Mouse (Mus musculus) left cerebral cortex, adult 18-20 months (tissue): Measurements from ENCODE around the gene Brox. TPM values are rescaled to one million over a fixed set of nuclear protein-coding genes. Genes with fewer than 3 reads are reported as not detected.
"Not testable (repeated sequence)": the region's sequence is repeated elsewhere in the genome, so short reads cannot be mapped to it uniquely, and the experiment has no call there.

Experiments used
- DNase-seq, 2 experiments: peaks; one replicate each; pipeline ENCODE4 v3.0.0; 2021 to 2022; ENCODE audit warnings: low spot score in 2 of 2, mixed read lengths in 1 of 2
- long read RNA-seq, 2 experiments: library from polyadenylated mRNA; stranded (forward); transcript quantifications; one replicate each; pipeline ENCODE4 v2.0.0; 2021
- total RNA-seq, 2 experiments: library from RNA; stranded (reverse); gene quantifications; 2 replicates each; pipeline ENCODE4 v1.2.3; 2021

Brox gene
- total RNA-seq = 10 to 100 TPM; 52.5 to 53.6 TPM
- long read RNA-seq, experiment 1, transcript Brox-201 (14 exons, 3,430 nt) = major isoform, 46 of 59 reads
- long read RNA-seq, experiment 1, partial matches to known transcripts = 1 of 59 reads
- long read RNA-seq, experiment 1, other reads (novel, unspliced or antisense) = 10 of 59 reads
- long read RNA-seq, experiment 2, transcript Brox-201 (14 exons, 3,430 nt) = major isoform, 33 of 45 reads
- long read RNA-seq, experiment 2, partial matches to known transcripts = 2 of 45 reads
- long read RNA-seq, experiment 2, other reads (novel, unspliced or antisense) = 8 of 45 reads

DNA sequence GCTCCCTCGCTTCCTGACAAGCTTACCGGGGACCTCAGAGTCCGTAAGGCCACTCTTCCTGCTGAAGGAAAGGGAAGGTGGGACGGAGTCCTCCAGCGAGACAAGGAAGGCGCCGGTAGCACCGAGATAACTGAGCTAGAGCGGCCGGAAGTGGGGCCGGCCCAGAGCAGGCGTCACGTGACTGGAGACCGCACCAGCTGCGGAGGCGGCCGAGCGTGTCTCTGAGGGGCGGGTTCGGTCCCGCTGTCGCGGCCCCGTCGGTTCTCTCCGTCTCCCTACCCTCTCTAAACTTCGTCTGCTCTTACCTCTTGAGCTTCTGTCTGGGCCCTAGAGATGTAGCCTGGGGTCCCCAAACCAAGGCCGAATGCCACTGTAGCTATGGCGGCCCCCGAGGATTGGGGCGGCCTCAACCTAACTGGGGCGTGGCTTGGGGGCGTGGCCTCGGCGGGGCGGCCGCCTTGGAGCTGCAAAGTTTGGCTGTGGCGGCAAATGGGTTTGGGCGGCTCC, at the start of gene Brox:
Gene Brox, minus strand, starts transcription at position 393 of the 507 bp plus-strand sequence.
- DNase-seq = peak; percentile 94

DNA sequence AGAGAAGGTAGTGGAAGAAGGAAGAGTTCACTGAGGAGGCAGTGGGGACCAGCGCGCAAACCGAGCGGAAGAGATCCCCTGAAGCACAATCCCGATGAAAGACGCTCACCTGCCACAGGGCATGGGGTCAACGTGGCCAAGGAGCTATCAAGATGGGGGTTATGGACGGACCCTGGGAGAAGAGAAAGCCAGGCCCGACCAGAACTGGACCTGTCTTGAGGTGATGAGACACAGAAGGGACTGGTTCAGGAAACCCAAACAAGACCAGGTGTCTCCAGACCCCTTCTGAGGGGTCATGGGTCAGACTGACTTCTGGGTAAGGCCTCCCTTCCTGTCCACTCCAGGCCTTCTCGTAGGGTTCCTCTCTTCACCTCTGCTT, 48.7 kb upstream of the Brox start:
- DNase-seq = no peak

DNA sequence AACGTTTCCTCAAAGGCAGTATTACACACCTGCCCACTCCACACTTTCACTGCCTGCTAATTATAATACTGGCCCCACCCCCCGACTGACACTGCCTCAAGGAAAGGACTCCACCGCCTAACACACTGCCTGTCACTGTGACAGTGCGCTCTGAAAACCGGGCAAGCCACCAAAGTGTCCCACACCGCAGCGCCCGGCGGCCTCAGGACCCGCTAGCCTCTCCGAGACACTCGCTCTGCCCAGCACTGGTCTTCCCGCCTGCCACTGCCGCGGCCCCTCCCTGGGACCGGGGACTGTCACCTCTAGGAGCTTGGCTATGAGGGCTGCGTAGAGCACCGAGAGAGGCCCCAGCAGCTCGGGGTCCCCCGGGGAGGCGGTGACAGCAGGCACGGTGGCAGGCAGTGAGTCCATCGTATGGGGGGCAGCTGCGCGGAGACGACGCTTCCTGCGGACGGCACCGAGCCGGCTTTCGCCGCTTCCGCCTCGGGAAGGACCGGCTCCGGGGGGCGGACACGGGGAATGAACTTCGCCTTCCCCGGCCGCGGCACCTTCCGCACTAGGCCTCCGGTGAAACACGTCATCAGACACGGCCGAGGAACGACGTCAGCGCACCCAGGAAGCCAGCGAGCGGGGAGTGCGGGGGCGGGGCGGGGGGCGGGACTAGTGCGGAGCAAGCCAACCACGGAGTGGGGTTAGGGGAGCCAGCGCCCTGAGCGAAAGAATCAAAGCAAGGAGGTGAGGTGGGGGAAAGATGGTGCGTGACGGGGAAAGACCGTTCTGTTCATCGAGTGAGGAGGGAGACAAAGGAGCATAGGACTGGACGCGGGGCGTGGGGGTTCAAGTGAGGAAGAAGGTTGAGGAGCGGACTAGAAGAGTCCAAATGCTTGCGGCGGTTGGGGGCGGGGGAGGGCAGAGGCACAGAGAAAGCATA, 48.1 kb upstream of the Brox start:
- peak; percentile 90 to 93 for DNase-seq

DNA sequence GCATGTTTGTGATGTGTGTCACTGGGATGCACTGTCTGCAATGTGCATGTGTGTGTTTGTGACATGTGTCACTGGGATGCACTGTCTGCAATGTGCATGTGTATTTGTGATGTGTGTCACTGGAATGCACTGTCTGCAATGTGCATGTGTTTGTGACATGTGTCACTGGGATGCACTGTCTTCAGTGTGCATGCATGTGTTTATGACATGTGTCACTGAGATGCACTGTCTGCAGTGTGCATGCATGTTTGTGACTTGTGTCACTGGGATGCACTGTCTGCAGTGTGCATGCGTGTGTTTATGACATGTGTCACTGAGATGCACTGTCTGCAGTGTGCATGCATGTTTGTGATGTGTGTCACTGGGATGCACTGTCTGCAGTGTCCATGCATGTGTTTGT, 45.8 kb upstream of the Brox start:
- not testable (repeated sequence) for DNase-seq

DNA sequence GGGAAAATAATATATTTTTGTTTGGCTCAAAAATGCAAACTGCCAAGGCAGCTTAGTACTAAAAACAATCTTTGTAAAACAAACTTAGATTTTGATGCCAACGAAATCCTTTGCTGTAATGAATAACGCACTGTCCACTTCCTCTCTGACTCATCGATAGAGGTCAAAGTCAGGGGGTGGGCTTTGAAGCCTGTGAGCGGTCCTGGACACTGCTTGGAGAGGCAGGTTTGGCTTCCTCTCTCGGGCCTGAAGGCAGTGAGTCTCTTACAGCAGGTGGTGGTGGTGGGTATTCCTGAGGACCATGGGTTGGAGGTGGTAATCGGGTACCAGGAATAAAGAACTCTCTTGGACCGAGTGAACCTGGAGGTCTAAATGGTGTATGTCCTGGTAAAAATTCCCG, 30.1 kb upstream of the Brox start:
- no peak for DNase-seq

DNA sequence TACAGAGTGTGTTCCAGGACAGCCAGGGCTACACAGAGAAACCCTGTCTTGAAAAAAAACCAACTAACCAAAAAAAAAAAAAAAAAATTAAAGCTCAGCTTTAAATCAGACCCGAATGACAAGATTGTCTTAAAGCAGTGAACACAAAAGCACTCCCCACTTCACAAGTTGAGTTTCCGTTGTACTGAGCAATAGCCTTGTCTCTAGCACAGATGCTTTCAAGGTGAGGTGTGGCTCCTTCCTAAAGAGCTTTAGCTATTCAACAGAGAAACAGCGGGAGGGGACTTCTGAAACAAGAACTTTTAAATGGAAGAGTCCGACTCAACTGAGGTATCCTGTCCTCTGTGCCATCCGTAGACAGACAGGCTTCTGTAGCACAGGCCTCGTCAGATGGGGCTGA, 27.4 kb upstream of the Brox start:
- DNase-seq = no peak

DNA sequence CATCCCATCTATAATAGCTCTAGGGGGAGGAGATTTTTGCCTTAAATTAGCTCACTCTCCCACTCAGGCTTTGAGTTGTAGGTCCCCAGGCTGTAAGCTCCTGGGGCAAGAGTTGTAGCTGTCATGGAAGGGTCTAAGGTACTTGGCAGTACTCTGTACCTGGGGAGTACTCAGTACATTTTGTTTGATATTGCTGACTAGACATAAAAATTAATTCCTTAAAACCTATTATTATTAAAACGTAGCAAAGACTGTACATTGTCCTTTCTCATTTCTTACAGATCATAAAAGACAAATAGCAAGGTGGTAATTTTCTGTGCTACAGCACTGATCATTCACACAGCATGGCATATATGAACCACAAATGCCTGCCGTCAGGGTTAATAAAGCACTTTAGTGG, 26.9 kb upstream of the Brox start:
- DNase-seq = no peak

DNA sequence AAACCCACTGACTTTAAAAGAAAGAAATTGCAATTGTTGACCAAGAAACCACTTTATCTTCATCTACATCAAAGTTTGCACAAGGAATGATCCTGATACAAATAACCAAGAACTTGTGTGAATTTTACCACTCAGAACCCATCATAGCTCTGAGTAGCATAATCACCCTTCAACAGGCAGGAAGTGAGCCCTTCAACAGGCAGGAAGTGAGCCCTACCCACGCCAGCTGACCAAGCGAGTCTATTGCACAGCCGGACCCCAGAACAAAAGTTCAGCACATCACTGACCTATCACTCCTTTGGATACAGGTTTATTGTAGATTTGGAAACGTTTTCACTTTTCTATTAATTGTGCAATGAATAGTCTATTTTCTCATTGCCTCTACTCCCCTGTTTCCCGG, 25.4 kb upstream of the Brox start:
- DNase-seq = not testable (repeated sequence)

DNA sequence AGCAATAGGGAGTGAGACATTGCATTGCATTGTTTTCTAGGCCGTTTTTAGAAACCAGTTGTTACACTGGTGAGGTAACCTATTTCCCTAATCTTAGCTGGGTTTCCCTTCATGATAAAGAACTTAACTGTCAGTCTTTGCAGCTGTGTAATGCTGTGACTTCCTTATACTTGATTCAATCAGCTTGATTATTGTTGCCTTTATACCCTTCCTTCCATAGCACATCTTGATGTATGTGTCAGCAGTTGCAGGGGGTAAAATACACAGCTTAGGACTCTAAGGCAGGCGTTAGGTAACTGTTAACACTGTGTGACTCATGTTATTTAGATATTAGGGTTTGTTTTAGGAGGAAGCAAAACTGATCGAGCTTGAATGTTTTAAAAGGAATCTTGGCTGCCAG, 23.6 kb upstream of the Brox start:
- DNase-seq = no peak

DNA sequence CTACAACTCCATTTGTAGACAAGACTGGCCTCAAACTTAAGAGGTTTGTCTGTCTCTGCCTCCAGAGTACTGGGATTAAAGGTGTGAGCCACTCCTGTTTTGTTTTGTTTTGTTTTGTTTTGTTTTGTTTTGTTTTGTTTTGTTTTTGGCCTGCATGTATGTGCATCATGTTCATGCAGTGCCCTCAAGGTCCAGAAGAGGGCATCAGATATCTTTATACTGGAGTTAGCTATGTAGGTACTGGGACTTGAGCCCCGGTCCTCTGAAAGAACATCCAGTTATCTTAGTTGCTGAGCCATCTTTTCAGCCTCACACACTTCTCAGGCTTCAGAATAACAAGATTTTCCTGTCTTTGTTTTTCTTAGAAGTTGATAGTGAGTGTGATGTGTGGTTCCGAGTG, 18.7 kb upstream of the Brox start:
- DNase-seq = no peak

DNA sequence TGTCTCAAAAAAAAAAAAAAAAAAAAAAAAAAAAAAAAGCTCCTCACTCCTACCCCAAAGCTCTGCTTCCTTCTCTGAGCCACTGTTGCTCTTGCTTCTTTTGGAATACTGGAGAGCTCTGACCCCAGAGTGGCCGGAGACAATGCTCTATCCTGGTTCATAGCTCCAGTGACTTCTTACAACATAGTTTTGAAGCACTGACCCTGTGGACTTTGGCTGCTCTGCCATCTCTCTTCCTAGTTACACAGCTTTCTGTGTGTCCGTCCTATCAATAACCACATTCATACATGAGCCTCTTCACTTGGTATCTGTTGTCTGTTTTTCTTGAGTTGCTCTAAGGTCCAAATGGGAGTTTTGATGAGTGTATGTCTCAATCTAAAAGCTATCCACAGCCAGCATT, 15.0 kb upstream of the Brox start:
- DNase-seq = no peak

DNA sequence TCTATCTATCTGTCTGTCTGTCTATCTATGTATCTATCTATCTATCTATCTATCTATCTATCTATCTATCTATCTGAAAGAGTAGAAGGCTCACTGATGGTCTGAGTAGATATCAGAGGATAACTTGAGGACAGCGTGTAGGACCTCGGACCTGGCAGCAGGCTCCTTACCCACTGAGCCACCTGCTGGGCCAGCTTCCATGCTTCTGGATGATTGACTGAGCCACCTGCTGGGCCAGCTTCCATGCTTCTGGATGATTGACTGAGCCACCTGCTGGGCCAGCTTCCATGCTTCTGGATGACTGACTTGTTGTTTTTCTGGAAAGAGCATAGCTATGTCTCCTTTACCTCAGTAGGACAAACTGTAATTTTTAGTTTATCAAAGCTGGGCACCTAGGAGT, 12.5 kb upstream of the Brox start:
- DNase-seq = not testable (repeated sequence)

DNA sequence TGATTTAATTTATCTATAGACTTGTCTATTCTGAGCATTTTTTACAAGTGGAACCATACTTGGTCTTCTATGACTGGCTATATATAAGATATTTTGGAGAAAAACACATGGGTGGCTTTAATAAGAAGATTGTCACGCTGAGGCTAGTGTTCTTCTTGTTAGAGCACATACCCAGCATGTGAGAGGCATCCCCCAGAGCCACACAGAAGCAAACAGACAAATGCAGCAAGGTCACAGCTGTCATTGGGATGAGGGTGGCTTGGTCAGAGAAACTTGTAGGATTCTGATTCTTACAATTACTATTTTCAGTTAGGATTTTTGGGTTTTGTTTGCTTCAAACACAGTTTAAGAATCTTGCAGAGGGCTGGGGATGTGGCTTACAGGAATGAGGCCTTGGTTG, 11.4 kb upstream of the Brox start:
- no peak for DNase-seq

DNA sequence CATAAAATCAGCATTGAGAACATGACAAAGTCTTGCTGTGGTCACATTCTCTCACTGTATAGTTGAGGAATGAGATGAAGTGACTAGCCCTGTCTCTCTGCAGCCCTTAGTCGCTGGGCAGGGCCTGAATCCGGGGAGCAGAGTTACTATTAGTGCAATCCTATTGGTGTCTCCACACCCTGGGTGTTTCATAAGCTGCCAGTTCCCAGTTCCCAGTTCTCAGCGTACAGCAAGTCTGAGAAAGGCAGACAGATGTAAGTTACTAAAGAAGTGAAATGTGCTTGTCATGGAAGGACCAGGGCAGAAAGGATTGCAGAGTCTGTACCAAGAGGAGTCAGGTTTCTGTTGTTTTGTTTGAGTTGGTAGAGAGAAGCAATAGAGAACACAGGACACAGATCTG, 10.5 kb upstream of the Brox start:
- no peak for DNase-seq

DNA sequence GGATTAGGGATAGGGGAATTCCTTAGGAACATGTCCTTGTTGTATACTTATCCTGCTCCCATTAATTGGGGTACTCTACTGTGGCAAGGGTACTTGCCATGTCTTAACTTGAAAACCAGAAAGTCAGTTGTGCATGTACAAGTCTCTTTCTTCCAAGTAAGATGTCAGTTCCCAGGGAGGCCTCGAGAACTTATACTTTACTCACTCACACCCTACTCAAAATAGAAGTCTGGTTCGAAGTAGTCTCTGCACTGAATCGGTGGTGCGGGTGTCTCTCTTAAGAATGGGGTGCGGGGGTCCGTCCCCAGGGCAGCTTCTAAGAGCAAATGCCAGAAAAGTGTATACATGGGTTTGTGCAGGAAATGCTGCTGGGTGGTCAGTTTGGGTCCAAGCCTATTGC, 2.1 kb upstream of the Brox start:
- DNase-seq = peak; percentile 98 to 99

DNA sequence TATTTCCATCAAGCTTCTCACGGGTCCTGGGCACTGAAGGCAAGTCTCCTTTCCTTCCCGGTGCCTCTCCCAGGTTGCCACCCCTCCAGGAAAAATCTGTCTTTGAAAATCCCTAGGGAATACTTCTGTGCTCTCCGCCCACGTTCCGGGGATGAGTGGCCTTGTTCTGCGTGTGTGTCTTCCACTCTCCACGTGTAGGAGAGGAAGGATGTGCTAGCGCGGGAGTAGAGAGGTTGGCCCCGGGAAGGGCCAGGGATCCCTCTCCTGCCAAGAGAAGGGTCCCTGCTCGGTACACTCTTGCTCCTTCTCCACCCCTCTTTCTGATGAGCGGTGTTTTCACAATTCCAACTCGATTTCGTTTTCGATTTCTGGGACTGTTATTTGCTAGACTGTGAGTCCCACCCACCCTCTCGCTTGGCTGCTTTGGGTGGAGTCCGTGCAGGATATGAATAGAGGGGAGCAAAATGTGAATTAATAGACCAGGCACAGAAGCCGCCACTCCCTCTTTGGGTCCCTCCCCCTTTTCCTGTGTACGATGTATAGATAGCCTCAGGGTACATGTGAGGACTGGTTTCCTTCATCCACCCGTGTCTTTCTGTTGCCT, 919 bp upstream of the Brox start:
- peak; percentile 47 to 58 for DNase-seq

DNA sequence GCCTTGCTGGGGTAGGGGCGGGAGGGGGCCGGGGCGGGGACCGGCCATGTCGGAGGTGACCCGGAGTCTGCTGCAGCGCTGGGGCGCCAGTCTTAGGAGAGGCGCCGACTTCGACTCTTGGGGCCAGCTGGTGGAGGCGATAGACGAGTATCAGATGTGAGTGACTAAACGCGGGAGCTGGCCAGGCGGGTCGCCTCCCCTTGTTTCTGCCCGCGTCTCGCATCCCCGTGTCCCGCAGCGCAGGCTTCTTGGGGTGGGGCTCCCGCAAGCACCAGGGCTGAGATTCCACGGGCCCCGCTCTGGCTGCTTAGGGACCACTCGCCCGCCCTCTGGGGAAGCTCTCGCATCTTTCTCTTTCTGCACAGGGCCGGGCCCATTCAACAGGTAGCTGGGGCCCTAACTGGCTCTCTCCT, 410 bp upstream of the Brox start:
- DNase-seq = peak in 1 of 2 experiments; percentile 15

DNA sequence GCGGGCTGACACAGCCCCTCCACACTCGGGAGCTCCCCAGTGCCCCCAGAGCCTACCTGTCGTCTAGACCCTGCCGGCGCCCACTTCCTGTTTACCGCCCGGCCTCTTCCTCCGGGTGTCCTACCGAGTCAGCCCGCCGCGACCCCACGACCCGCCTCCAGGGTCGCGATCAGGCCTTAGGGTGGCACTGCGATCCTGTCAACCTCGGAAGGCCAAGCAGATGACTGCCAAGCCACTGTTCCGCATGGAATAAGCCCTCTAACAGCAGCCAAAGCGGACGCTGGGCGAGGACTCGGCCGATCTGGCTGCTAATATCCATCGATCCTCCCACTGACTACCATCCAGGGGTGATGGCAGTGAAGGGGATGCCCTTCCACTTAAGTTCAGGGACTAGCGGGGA, 604 bp downstream of the Brox start, which contains the start of gene Aida:
Gene Aida, plus strand, starts transcription at position 126 of the 400 bp plus-strand sequence.
- DNase-seq = peak; percentile 30 to 34

DNA sequence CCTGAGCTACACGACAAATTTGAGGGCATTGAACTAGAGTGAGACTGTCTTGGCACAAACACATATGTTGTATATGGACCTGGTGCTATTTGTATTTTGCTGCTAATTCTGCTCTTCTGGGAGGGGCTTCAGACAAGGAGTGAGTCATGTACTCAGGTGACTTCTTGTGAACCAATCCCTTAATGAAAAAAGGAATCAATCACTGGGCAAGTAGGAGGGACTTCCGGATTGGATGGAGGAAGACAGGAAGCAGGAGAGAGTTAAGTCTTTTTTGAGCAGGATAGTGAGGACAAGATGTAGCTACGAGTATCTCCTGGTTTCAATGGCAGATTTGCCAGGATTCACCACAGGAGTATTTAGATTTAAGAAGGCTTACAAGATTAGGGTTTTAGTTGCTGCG, 7.5 kb downstream of the Brox start:
- no peak for DNase-seq

DNA sequence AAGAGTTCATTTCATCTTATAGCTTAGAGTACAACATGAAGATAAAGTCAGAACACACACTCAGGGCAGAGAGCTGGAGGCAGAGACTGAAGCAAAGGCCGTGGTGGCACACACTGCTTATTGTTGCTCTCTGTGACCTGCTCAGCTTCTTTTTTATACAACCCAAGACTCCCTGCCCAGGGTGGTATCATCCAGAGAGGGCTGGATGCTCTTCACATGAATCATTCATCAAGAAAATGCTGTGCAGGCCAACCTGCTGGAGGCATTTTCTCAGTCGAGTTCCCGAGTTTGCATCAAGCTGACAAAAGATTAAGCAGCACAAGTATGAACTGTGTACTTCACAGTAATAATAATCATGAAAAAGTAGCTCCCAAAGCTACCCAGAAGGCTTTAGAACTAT, 8.7 kb downstream of the Brox start:
- no peak for DNase-seq

DNA sequence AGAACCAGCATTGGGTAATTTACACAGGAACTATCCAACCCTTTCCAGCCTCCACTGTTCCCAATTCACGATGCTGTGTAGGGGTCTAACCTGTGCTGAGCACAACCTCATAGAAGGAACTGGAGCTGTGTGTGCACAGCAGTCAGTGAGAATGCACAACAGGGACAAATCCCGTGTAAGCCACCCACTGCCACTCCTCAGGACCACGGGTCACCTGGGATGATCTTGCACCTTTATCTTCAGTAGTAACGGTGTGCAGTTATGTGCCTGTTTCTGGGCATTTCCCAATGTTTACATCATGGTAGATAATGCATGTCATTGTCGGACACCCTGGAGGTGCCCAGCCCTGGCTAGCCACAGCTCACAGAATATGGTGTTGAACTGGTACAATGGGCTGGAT, 21.3 kb downstream of the Brox start:
- DNase-seq = no peak

DNA sequence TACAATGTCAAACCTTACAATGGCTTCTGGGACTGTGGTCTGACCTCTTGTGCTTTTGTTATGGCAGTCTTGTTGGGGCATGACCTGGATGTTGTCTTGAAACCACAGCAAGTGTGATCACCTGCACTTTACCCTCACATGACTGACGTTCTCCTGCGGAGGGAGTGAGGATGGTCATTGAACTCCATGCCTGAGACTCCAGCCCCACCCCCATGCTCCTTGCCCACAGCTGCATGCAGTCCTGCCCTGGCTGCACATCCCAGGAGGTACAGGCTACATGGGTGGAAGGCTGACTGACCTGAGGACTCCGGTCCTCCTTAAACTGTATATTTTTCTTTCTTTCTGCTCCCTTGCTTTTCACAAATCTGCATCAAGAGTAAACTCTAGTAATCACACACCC, 22.7 kb downstream of the Brox start:
- DNase-seq = no peak
